Mouse (Mus musculus): Measurements from ENCODE around the gene Serpina5. TPM values are rescaled to one million over a fixed set of nuclear protein-coding genes. Genes with fewer than 3 reads are reported as not detected.

Serpina5 gene
- polyA plus RNA-seq (2015; fragmentation: Nextera tagmentation; extraction: Ambion mirVana): 0.08 and 0.23 TPM in 2 replicates

- H3K9ac ChIP-seq: no peak within 1 kb of the TSS
- no peaks in the 10 kb centered on the region for H3K27me3 ChIP-seq
- no peaks in the 10 kb centered on the region for H3K36me3 ChIP-seq (replicated peaks)
- H3K27ac ChIP-seq (replicated peaks): no peak within 1 kb of the TSS
- H3K4me1 ChIP-seq (replicated peaks): no peaks in the 10 kb centered on the region
- ATAC-seq (ENCODE audit: insufficient read depth): no peak
- no peak within 1 kb of the TSS for H3K4me2 ChIP-seq
- H3K9me3 ChIP-seq (replicated peaks): no peaks in the 10 kb centered on the region
- 61% methylated on average over 6 of the region's 6 CpGs for WGBS (ENCODE audit: insufficient replicate concordance)
- no peak within 1 kb of the TSS for H3K4me3 ChIP-seq (replicated peaks)
These were observed at the start of gene Serpina5 for GRCm38 (mm10) chr12:104100768-104101167. TSS of gene Serpina5 (plus strand) at chr12:104101113.

GRCm38 (mm10) chr12:104053995-104054394 is 46.9 kb upstream of the Serpina5 start:
- no peak overlapping the region for H3K4me3 ChIP-seq (replicated peaks)
- H3K9ac ChIP-seq: no peak overlapping the region
- no peaks in the 10 kb centered on the region for H3K27me3 ChIP-seq
- no peaks in the 10 kb centered on the region for H3K4me1 ChIP-seq (replicated peaks)
- WGBS (ENCODE audit: insufficient replicate concordance): 31% methylated on average over 1 of the region's 1 CpGs
- no peaks in the 10 kb centered on the region for H3K36me3 ChIP-seq (replicated peaks)
- no peak overlapping the region for H3K27ac ChIP-seq (replicated peaks)
- H3K9me3 ChIP-seq (replicated peaks): no peaks in the 10 kb centered on the region
- H3K4me2 ChIP-seq: no peak overlapping the region
- ATAC-seq (ENCODE audit: insufficient read depth): no peak

GRCm38 (mm10) chr12:104055755-104056154 is 45.2 kb upstream of the Serpina5 start:
- Histone ChIP-seq H3K4me3 (replicated peaks) (no peak overlapping the region), H3K36me3 (replicated peaks) (no peaks in the 10 kb centered on the region), H3K4me2 (no peak overlapping the region), H3K9ac (no peak overlapping the region), H3K27ac (replicated peaks) (no peak overlapping the region), H3K9me3 (replicated peaks) (no peaks in the 10 kb centered on the region), H3K4me1 (replicated peaks) (no peaks in the 10 kb centered on the region), H3K27me3 (no peaks in the 10 kb centered on the region)
- no peak for ATAC-seq (ENCODE audit: insufficient read depth)
- WGBS (ENCODE audit: insufficient replicate concordance): 55% methylated on average over 8 of the region's 8 CpGs

DNA sequence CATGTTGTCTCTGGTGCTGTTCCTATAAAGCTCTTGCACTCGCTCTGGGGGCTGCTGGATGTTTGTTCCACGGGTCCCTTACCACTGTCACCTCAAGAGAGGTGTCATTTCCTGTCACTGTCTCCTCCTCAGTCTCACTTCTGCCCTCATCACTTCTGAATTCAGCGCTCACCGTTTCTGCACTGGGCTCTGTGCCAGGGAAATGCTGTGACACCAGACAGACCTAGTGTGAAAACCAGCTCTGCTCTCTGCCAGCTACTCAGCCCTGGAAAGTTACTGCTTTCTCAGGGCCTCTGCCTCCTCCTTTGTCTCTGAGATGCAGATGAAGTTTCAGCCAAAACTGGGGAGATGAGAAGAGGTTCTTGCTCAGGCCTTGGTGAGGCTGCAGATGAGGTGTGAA is 43.9 kb upstream of the Serpina5 start:
- no peak overlapping the region for H3K27ac ChIP-seq (replicated peaks)
- no peaks in the 10 kb centered on the region for H3K9me3 ChIP-seq (replicated peaks)
- H3K27me3 ChIP-seq: no peaks in the 10 kb centered on the region
- no peak overlapping the region for H3K4me2 ChIP-seq
- 22% methylated on average over 4 of the region's 4 CpGs for WGBS (ENCODE audit: insufficient replicate concordance)
- H3K36me3 ChIP-seq (replicated peaks): no peaks in the 10 kb centered on the region
- no peak overlapping the region for H3K4me3 ChIP-seq (replicated peaks)
- H3K9ac ChIP-seq: no peak overlapping the region
- no peak for ATAC-seq (ENCODE audit: insufficient read depth)
- no peaks in the 10 kb centered on the region for H3K4me1 ChIP-seq (replicated peaks)

- H3K9ac ChIP-seq: no peak overlapping the region
- no peak overlapping the region for H3K4me2 ChIP-seq
- WGBS (ENCODE audit: insufficient replicate concordance): 63% methylated on average over 7 of the region's 7 CpGs
- no peaks in the 10 kb centered on the region for H3K27me3 ChIP-seq
- no peaks in the 10 kb centered on the region for H3K4me1 ChIP-seq (replicated peaks)
- H3K4me3 ChIP-seq (replicated peaks): no peak overlapping the region
- H3K36me3 ChIP-seq (replicated peaks): no peaks in the 10 kb centered on the region
- no peak for ATAC-seq (ENCODE audit: insufficient read depth)
- no peak overlapping the region for H3K27ac ChIP-seq (replicated peaks)
- no peaks in the 10 kb centered on the region for H3K9me3 ChIP-seq (replicated peaks)
These were observed 43.4 kb upstream of the Serpina5 start for GRCm38 (mm10) chr12:104057531-104057930.

DNA sequence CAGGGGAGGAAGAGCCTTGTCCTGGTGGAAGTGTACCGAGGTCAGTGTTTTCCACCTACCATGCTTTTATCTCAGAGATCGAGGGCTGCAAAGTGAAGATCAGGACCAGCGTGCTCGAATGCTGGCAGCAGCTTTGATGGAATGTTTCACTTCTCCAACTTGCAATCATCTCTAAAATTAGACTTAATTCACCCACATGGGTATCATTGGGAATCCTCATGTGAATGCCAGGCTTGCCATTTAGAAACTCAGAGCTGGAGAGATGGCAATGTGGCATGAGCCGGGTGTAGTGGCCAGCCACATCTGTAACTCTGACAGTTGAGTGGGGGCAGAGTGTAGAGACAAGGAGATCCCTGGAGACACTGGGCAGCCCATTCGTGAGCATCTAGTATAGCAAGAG is 40.8 kb upstream of the Serpina5 start:
- no peak for ATAC-seq (ENCODE audit: insufficient read depth)
- 51% methylated on average over 6 of the region's 6 CpGs for WGBS (ENCODE audit: insufficient replicate concordance)
- Histone ChIP-seq H3K27ac (replicated peaks) (no peak overlapping the region), H3K9ac (no peak overlapping the region), H3K36me3 (replicated peaks) (no peaks in the 10 kb centered on the region), H3K4me3 (replicated peaks) (no peak overlapping the region), H3K9me3 (replicated peaks) (no peaks in the 10 kb centered on the region), H3K4me2 (no peak overlapping the region), H3K27me3 (no peaks in the 10 kb centered on the region), H3K4me1 (replicated peaks) (no peaks in the 10 kb centered on the region)

DNA sequence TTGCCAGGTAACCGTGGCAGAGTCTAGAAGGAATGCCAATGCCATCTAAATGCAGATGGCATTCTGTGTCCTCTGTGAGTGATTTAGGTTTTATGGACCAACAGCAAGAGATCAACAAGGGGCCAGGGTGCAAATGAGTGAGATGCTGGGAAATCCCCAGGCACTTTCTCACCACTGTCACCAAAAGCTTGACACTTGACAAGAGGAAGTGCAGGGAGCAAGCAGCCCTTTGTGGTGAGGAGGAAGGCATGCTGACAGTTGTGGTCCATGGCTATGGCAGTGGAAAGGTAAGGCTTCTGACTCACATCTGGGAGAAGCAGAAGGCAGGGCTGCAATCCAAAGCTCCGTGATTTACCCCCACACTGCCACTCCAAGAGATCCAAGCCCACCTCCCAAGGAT is 39.1 kb upstream of the Serpina5 start:
- no peak overlapping the region for H3K27ac ChIP-seq (replicated peaks)
- no peak for ATAC-seq (ENCODE audit: insufficient read depth)
- no peak overlapping the region for H3K4me2 ChIP-seq
- H3K9me3 ChIP-seq (replicated peaks): no peaks in the 10 kb centered on the region
- no peak overlapping the region for H3K9ac ChIP-seq
- H3K4me3 ChIP-seq (replicated peaks): no peak overlapping the region
- H3K4me1 ChIP-seq (replicated peaks): no peaks in the 10 kb centered on the region
- no peaks in the 10 kb centered on the region for H3K27me3 ChIP-seq
- 22% methylated on average over 2 of the region's 2 CpGs for WGBS (ENCODE audit: insufficient replicate concordance)
- H3K36me3 ChIP-seq (replicated peaks): no peaks in the 10 kb centered on the region

- Histone ChIP-seq H3K4me1 (replicated peaks) (no peaks in the 10 kb centered on the region), H3K9me3 (replicated peaks) (no peaks in the 10 kb centered on the region), H3K36me3 (replicated peaks) (no peaks in the 10 kb centered on the region), H3K27me3 (no peaks in the 10 kb centered on the region), H3K27ac (replicated peaks) (no peak overlapping the region), H3K4me2 (no peak overlapping the region), H3K4me3 (replicated peaks) (no peak overlapping the region), H3K9ac (no peak overlapping the region)
- no peak for ATAC-seq (ENCODE audit: insufficient read depth)
- WGBS (ENCODE audit: insufficient replicate concordance): 33% methylated on average over 4 of the region's 4 CpGs
These were observed 36.4 kb upstream of the Serpina5 start for GRCm38 (mm10) chr12:104064532-104064931.

- Histone ChIP-seq H3K36me3 (replicated peaks) (no peaks in the 10 kb centered on the region), H3K27me3 (no peaks in the 10 kb centered on the region), H3K4me1 (replicated peaks) (no peaks in the 10 kb centered on the region), H3K27ac (replicated peaks) (no peak overlapping the region), H3K9ac (no peak overlapping the region), H3K4me2 (no peak overlapping the region), H3K4me3 (replicated peaks) (no peak overlapping the region), H3K9me3 (replicated peaks) (no peaks in the 10 kb centered on the region)
- no peak for ATAC-seq (ENCODE audit: insufficient read depth)
- 53% methylated on average over 4 of the region's 4 CpGs for WGBS (ENCODE audit: insufficient replicate concordance)
These were observed 35.9 kb upstream of the Serpina5 start for GRCm38 (mm10) chr12:104064996-104065395.

DNA sequence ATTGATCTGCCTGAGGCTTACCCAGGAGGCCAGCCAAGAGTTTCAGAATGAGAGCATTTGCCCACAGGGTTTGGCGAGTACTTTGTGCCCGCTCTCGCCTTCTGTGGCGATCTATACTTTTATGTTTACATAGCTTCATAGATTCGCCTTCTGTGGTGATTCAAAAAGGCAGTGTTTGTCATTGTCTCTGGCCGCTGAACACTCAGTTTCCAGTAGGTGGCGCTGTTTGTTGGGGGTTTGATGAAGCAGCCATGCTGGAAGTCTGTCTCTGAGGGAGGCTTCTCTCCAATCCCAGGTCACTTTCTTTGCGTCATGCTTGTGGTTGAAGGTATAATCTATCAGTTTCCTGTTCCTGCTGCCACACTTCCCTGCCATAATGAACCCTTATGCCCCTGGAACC is 34.7 kb upstream of the Serpina5 start:
- Histone ChIP-seq H3K4me3 (replicated peaks) (no peak overlapping the region), H3K27ac (replicated peaks) (no peak overlapping the region), H3K9ac (no peak overlapping the region), H3K27me3 (no peaks in the 10 kb centered on the region), H3K9me3 (replicated peaks) (no peaks in the 10 kb centered on the region), H3K4me1 (replicated peaks) (no peaks in the 10 kb centered on the region), H3K36me3 (replicated peaks) (no peaks in the 10 kb centered on the region), H3K4me2 (no peak overlapping the region)
- 17% methylated on average over 8 of the region's 8 CpGs for WGBS (ENCODE audit: insufficient replicate concordance)
- ATAC-seq (ENCODE audit: insufficient read depth): 0 out of 2 replicates have a peak, but pooled peaks have one; percentile 15

- ATAC-seq (ENCODE audit: insufficient read depth): no peak
- no peaks in the 10 kb centered on the region for H3K4me1 ChIP-seq (replicated peaks)
- no peaks in the 10 kb centered on the region for H3K9me3 ChIP-seq (replicated peaks)
- no peak overlapping the region; the same call in 1 of the 2 replicates for H3K4me2 ChIP-seq
- no peak overlapping the region for H3K4me3 ChIP-seq (replicated peaks)
- H3K36me3 ChIP-seq (replicated peaks): no peaks in the 10 kb centered on the region
- H3K27ac ChIP-seq (replicated peaks): no peak overlapping the region
- H3K27me3 ChIP-seq: no peaks in the 10 kb centered on the region
- WGBS (ENCODE audit: insufficient replicate concordance): 19% methylated on average over 4 of the region's 4 CpGs
- H3K9ac ChIP-seq: no peak overlapping the region
These were observed 33.4 kb upstream of the Serpina5 start for GRCm38 (mm10) chr12:104067549-104067948.

DNA sequence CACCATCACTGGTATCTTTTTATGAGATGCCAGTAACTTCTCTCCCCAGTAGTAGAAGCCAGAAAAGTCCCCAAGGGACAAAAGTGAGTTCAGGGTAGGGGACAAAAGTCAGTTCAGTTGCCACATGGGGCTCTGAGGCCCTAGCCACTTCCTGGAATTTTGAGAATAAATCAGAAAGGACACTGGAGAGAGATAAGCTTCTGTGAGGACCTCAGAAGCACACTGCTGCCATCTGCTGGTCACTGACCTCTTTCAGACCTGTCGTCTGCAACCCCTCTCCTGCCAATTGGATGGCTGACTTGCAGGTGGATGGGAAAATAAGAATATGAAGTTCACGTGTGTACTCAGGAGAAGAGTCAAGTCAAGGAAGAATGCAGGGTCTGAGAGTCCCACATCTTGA is 31.3 kb upstream of the Serpina5 start:
- no peaks in the 10 kb centered on the region for H3K27me3 ChIP-seq
- no peak for ATAC-seq (ENCODE audit: insufficient read depth)

More for the DNA sequence above, 31.3 kb upstream of the Serpina5 start:
- Histone ChIP-seq H3K4me2 (no peak overlapping the region), H3K4me3 (replicated peaks) (no peak overlapping the region), H3K9ac (no peak overlapping the region), H3K9me3 (replicated peaks) (no peaks in the 10 kb centered on the region), H3K36me3 (replicated peaks) (no peaks in the 10 kb centered on the region), H3K27ac (replicated peaks) (no peak overlapping the region), H3K4me1 (replicated peaks) (no peaks in the 10 kb centered on the region)
- 3% methylated on average over 2 of the region's 2 CpGs for WGBS (ENCODE audit: insufficient replicate concordance)
